Mouse (Mus musculus) megakaryocyte, embryonic 14.5 days (primary cell): Measurements from ENCODE around the gene Slc6a17.

Experiments
- FLI1 ChIP-seq: IDR thresholded peaks from 2 replicates; pipeline ENCODE4 v1.6.1; 2012; ENCODE audit warnings: low read length, inconsistent platforms, mixed read lengths
- GATA1 ChIP-seq: IDR thresholded peaks from 3 replicates; pipeline ENCODE4 v1.6.1; 2012; ENCODE audit warnings: mixed read lengths, low read length, inconsistent platforms, borderline replicate concordance

- no peak for TF ChIP-seq FLI1
- TF ChIP-seq GATA1: no peak
These were observed 16.1 kb downstream of the Slc6a17 start for GRCm38 (mm10) chr3:107501702-107502151.
